Mouse (Mus musculus) retina, postnatal 7 days (tissue): ENCODE measurements around the gene Gripap1.
A peak's percentile ranks its signal among the peaks of the same experiment; 100 is the strongest.
"Not testable (repeated sequence)": the region's sequence is repeated elsewhere in the genome, so short reads cannot be mapped to it uniquely, and the experiment has no call there.

ENCODE experiments used
- DNase-seq: peaks from one replicate; pipeline ENCODE4 v3.0.0-alpha.2; 2012; ENCODE audit warnings: low read depth, low spot score

Gene Gripap1

DNA sequence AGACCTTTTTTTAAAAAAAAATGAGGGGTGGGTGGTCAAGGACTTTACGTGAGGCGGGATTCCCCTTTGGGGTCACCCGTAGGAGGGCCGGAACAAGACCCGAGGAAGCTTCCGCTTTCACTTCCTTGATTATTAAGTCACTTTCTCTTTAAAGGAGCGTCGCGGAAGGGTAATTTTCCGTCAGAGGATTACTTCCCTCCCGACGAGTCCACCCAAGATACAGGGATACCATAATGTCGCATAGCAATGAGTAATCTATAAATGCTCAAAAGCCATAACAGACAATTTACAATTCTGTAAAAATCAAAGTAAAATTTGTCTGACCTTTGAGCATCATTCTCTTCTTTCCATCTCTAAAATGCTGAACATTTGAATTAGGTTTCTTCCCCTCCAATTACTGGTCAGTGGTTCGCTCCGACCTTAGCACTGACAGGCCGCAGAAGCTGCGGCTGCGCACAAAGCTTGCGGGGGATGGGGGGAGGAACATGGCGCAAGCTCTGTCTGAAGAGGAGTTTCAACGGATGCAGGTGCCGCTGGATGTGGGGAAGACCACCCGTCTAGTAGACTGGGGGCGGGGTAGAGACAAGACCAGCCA lies at the start of gene Gripap1:
Gripap1 (plus strand) TSS at position 224 of the 595 bp plus-strand sequence.
- DNase-seq: peak; percentile 76

GRCm38 (mm10) chrX:7740082-7740819 lies 49.3 kb upstream of the Gripap1 start:
- no peak for DNase-seq

DNA sequence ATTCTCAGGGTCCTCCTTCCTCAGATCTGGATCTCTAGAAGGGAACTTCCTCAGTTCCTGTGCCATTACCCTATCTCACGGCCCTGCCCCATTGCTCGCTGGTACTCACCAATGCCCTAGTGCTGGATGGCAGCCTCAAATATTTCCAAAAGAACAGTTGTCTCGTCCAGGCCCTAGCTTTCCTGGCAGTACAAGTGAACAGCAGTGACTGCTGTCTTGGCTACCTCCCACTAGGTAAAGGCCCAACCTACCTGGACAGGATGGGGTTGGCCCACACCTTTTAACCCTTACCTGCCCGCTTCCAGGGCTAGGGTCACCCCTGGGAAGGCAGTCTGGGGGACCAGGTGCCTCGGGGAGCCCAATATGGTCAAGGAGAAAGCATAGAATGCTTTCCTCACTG lies 48.5 kb upstream of the Gripap1 start:
- DNase-seq: no peak

GRCm38 (mm10) chrX:7743470-7743869 lies 46.1 kb upstream of the Gripap1 start:
- no peak for DNase-seq

GRCm38 (mm10) chrX:7744940-7745339 lies 44.6 kb upstream of the Gripap1 start:
- DNase-seq: no peak

- no peak for DNase-seq
Measured at GRCm38 (mm10) chrX:7745429-7745828, 44.1 kb upstream of the Gripap1 start.

DNA sequence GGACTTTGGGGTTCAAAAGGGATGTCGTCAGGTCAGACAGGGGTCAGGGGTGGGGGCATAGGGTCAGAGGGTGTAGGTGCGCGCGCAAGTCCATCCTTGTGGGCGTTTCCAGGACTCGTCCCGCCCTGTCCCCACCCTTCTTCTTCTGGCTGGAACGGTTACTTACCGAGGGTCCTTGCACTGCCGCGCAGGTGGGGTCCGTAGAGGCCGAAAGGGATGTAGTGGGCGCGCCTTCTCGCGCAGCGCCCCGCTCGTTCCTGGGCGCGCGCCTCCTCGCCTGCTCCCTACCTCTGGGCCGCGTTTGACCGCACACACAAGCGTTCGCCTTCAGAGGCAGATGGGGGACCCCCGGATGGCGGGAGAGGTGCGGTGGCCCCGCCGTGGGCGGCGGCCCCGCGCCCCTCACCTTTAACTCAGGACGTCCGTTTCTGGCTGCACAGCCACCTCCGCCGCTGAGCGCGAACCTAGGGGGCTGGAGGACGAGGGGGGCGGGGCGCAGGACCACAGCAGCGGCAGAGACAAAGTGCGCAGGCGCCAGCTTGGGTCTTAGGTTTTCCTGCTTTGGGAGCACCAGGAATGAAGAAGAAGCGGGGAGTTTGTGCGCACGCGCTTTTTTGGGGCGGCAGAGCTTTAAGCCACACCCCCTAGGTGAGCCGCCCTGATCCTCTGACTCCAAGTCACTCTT lies 39.0 kb upstream of the Gripap1 start, which contains the start of gene Ccdc120:
Ccdc120 (minus strand) TSS at position 474 of the 685 bp plus-strand sequence.
- DNase-seq: peak; percentile 57

DNA sequence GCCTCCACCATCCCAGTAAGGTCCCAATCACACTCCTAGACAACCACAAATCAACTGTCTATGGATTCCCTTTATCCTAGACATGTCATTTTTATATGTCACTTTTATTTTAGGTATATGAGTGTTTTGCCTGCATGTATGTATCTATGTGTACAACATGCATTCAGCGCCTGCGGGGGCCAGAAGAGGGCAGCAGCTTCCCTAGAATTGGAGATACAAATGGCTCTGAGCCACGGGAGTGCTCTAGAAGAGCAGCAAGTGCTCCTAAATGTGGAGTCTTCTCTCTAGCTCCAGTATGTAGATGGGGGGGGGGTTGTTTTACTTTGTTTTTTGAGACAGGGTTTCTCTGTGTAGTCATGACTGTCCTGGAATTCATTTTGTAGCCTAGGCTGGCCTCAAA lies 35.9 kb upstream of the Gripap1 start:
- not testable (repeated sequence) for DNase-seq

- peak; percentile 82 for DNase-seq
Measured at GRCm38 (mm10) chrX:7762137-7762920, 27.2 kb upstream of the Gripap1 start, which contains the start of gene Tfe3. TSS of gene Tfe3 (plus strand) at chrX:7762560.

DNA sequence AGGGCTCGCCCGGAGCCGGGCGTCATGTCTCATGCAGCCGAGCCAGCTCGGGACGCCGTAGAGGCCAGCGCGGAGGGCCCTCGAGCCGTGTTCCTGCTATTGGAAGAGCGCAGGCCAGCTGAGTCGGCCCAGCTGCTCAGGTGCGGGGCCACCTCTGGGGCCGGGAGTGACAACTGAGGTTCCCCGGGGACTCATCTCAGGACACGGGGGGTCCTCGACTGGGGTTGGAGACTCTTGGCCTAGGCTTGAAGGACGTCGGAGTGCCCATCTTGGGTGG lies 26.7 kb upstream of the Gripap1 start:
- DNase-seq: no peak

DNA sequence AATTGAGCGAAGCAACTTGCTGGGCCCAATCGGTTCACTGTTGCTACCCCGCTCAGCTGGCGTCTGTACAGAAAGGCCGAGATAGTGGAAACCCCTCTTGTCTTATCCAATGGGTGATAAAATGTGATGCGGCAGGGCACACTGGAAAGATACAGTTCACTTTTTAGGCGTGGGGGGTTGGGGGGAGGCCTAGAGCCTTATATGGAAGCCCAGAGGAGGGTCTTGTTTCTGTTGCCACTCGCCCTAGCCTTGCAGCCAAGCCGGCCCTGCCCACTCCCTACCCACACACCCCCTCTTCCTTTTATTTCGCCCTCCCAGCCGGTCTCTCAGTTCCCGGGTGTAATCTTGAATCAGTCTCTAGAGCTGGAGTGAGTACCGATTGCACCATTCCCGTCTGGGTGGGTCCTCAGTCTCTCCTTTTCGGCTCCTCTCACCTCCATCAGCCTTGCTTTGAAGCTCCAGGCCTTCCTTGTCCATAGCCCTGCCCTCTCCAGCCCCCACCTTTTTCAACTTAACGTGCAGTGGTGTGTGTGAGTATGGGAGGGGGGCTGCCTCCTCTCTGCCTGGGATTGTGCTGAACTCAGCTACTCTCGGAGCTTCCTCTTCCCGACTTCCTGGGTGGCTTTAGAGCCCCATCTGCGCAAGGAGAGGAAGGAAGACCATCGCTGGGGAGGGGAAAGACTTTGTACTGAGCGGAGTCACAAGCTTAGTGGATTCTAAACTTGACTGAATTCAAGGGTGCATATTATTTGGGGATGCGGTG lies 25.8 kb upstream of the Gripap1 start:
- DNase-seq: no peak

GRCm38 (mm10) chrX:7764657-7765280 lies 24.8 kb upstream of the Gripap1 start:
- no peak for DNase-seq

- DNase-seq: no peak
Measured at GRCm38 (mm10) chrX:7765281-7765670, 24.3 kb upstream of the Gripap1 start.

DNA sequence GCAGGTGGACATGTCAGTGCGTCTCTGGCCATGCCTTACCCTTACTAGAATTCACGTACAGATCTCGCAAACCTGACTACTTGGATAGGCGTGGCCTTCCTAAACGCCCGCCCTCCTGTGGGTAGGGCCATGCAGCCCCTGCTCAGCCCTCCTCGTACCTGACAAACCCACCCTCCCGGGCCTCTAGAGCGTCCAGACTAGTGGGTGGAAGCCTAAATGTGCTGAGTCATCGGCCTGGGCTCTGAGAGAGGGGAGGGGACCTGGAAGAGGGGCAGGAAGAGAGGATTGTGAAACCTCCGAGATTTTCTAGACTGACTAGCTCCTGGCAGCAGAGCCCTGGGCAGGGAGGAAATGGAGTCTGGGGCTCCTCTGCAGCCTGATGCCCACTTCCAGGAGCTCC lies 23.8 kb upstream of the Gripap1 start:
- DNase-seq: no peak

DNA sequence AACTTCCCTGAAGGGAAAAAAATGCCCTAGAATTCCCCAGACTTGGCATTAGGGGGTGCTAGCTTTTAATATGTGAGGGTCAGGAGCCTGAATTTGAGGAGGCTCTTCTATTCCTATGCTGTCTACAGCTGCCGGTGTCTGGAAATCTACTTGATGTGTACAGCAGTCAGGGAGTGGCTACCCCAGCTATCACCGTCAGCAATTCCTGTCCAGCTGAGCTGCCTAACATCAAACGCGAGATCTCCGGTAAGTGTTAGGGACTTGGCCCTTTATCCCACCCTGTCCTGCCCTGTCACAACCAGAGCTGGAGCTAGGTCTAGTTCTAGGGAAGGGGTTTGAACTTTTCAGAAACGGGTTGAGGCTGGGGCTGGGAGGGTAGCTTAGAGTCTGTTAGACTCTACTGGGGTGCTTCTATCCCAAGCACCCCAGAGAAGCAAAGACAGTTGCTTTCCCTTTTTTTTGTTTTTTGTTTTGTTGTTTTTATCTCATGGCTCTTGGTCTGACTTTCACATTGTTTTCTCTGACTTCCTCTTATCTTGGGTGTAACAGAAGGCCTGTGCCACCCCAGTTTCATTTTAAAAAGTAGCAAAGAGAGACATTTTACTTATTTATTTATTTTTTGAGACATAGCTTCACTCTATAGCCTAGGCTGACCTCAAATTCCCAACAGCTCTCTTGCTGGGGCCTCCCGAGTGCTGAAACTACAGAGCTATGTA lies 20.1 kb upstream of the Gripap1 start:
- no peak for DNase-seq

- DNase-seq: no peak
Measured at GRCm38 (mm10) chrX:7772766-7773165, 16.8 kb upstream of the Gripap1 start.

DNA sequence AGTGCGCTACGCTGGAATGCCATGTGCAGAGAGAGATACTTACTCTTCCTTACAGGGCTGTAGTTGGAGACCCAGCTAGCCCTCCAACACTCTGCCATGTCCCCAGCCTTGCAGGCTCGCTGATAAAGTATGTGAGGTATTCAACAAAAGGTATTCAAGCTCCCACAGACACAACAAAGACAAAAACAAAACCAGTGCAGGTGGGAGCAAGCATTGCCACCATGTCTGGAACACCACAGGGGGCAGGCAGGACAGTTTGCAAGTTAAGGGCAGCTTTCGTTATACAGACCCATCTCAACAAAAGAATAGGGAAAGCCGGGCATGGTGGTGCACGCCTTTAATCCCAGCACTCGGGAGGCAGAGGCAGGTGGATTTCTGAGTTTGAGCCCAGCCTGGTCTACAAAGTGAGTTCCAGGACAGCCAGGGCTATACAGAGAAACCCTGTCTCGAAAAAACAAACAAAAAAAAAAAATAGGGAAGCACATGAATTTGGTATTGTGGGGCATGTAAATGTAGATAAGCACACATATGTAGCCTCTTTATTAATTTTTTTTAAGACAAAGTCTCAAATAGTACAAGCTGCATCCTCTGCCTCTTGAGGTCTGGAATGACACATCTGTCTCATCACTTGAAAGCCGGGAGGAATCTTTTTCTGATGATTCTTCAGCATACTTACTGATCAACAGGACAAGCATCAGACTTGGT lies 13.9 kb upstream of the Gripap1 start:
- no peak for DNase-seq

DNA sequence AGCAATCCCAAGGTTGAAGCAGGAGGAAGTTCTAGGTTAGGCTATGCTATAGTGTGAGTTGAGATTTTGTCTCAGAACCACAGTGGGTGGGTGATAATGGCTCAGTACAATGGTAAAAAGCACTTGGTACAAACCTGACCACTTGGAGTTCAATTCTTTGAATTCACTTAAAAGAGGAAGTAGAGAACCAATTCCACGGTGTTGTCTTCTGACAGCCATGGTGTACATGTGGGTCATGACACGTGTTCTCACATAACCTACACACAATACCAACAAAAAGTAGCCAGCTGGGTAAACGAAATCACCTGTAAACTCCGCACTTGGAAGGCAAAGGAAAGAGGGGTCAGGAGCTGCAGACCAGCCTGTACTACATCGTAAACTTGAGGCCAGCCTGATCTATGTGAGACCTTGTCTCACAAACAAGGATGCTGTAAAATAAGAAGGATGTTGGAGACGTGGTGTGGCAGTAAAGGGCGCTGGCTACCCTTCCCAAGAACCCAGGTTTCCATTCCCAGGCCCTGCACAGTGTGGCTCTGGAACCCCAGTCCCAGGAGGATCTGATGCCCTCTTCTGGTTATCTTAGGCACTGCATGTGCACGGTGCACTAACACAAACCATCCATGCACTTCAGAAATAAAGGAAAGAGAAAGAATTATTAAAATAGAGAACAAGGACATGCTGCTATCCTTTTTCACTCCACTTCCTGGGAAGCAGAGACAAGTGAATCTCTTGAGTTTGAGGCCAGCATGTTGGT lies 13.1 kb upstream of the Gripap1 start:
- no peak for DNase-seq
